Mouse (Mus musculus): ENCODE data around the gene Prkaa2. TPM values are rescaled to one million over a fixed set of nuclear protein-coding genes. Genes with fewer than 3 reads are reported as not detected.

Gene Prkaa2
- total and polyA plus RNA-seq, 3 experiments, result 0.11 TPM; not detected in 2

GRCm38 (mm10) chr4:105100508-105101336, 9.0 kb downstream of the Prkaa2 start:
- Histone ChIP-seq H3K4me3 (ENCODE audit: low read depth, low read length) (no peak overlapping the region), H3K9me3 (replicated peaks) (peaks cover 17% of the 10 kb centered on the region), H3K4me1 (ENCODE audit: insufficient read depth, low read depth, low read length) (no peaks in the 10 kb centered on the region), H3K36me3 (replicated peaks) (no peaks in the 10 kb centered on the region), H3K27me3 (ENCODE audit: insufficient read depth, low read length) (no peaks in the 10 kb centered on the region)
- ATAC-seq (ENCODE audit: extremely low read depth, insufficient number of reproducible peaks, low FRiP score, poor library complexity, severe bottlenecking) (no peak), DNase-seq (ENCODE audit: low spot score) (no peak)
- no peak for TF ChIP-seq GATA1 (IDR thresholded peaks at IDR 0.05; ENCODE audit: borderline replicate concordance, low read length)
- TF ChIP-seq POLR2AphosphoS5 (IDR thresholded peaks at IDR 0.05; ENCODE audit: insufficient replicate concordance, low read depth, low read length), result no peak
- TF ChIP-seq TAL1 (conservative IDR thresholded peaks at IDR 0.05; ENCODE audit: low read depth, low read length), result no peak
- TF ChIP-seq CTCF (IDR thresholded peaks at IDR 0.05; ENCODE audit: low read depth, low read length), result no peak
- no peak for TF ChIP-seq GATA2 (IDR thresholded peaks at IDR 0.05; ENCODE audit: borderline replicate concordance, low read depth, low read length)

DNA sequence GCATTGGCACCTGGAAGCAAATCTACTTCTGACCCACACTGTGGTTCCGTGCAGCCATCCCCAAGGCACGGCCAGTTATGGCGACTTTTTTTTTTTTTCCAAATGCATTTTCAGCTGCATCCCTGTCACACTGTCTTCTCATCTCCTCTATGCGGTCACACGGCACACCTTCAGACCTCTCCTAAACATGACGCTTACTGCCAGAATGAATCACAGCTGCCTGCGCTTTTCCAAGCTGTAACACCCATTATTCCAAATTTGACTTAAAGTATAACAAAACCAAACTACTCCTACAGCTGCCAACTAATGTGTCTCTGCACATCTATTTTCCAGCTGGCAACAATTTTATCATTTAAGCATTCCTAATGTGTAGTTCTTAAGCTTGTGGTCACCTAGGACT, 11.0 kb downstream of the Prkaa2 start:
- no peaks in the 10 kb centered on the region for H3K27me3 ChIP-seq (ENCODE audit: insufficient read depth, low read length)
- ATAC-seq (ENCODE audit: extremely low read depth, insufficient number of reproducible peaks, low FRiP score, poor library complexity, severe bottlenecking) (no peak), DNase-seq (ENCODE audit: low spot score) (no peak)
- no peaks in the 10 kb centered on the region for H3K36me3 ChIP-seq (replicated peaks)
- H3K4me3 ChIP-seq (ENCODE audit: low read depth, low read length), result no peak overlapping the region
- H3K4me1 ChIP-seq (ENCODE audit: insufficient read depth, low read depth, low read length), result no peaks in the 10 kb centered on the region
- no peak for TF ChIP-seq GATA2 (IDR thresholded peaks at IDR 0.05; ENCODE audit: borderline replicate concordance, low read depth, low read length)
- no peak for TF ChIP-seq CTCF (IDR thresholded peaks at IDR 0.05; ENCODE audit: low read depth, low read length)
- TF ChIP-seq GATA1 (IDR thresholded peaks at IDR 0.05; ENCODE audit: borderline replicate concordance, low read length), result no peak
- TF ChIP-seq TAL1 (conservative IDR thresholded peaks at IDR 0.05; ENCODE audit: low read depth, low read length), result no peak
- TF ChIP-seq POLR2AphosphoS5 (IDR thresholded peaks at IDR 0.05; ENCODE audit: insufficient replicate concordance, low read depth, low read length), result no peak
- H3K9me3 ChIP-seq (replicated peaks), result peaks cover 26% of the 10 kb centered on the region

DNA sequence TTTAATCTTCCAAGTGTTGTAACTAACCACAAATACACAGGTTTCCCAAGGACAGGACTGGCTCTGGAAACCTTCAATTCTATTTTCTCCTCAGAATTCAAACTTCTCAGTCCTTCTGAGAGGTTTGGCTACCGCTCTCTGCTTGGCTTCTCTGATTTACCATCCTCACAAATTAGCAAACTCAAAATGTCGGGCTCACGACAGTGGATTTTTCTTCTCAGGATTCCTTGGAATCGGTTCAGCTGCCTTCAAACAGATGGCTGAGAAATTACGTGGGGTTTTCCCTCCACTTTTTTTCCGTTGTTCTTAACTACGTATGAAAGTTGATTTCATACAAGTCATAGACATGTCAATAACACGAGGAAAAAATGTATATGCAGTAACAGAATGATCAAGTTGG, 11.5 kb downstream of the Prkaa2 start:
- ATAC-seq (ENCODE audit: extremely low read depth, insufficient number of reproducible peaks, low FRiP score, poor library complexity, severe bottlenecking) (no peak), DNase-seq (ENCODE audit: low spot score) (no peak)
- Histone ChIP-seq H3K4me3 (ENCODE audit: low read depth, low read length) (no peak overlapping the region), H3K27me3 (ENCODE audit: insufficient read depth, low read length) (no peaks in the 10 kb centered on the region), H3K4me1 (ENCODE audit: insufficient read depth, low read depth, low read length) (no peaks in the 10 kb centered on the region), H3K36me3 (replicated peaks) (no peaks in the 10 kb centered on the region), H3K9me3 (replicated peaks) (peaks cover 27% of the 10 kb centered on the region)
- TF ChIP-seq GATA1 (IDR thresholded peaks at IDR 0.05; ENCODE audit: borderline replicate concordance, low read length) (no peak), GATA2 (IDR thresholded peaks at IDR 0.05; ENCODE audit: borderline replicate concordance, low read depth, low read length) (no peak), TAL1 (conservative IDR thresholded peaks at IDR 0.05; ENCODE audit: low read depth, low read length) (no peak), CTCF (IDR thresholded peaks at IDR 0.05; ENCODE audit: low read depth, low read length) (no peak), POLR2AphosphoS5 (IDR thresholded peaks at IDR 0.05; ENCODE audit: insufficient replicate concordance, low read depth, low read length) (no peak)

DNA sequence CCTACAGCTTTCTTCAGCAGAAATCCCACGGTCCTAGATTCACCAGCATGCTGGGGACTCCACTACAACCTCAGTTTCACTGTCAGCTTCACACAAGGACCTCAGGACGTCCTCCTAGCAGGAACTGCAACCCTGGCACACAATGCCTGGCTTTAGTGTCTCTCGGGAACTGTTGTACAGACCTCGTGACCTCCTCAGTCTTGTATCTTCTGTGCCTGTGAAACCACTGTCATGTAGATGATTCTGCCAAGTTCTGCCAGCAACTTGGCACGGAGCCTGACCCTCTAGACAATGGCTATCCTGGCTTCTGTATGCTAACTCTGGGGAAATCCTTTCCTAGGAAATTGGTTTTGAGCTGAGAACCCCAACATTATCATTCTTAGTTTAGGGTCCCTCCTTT, 14.4 kb downstream of the Prkaa2 start:
- no peak for DNase-seq (ENCODE audit: low spot score)

DNA sequence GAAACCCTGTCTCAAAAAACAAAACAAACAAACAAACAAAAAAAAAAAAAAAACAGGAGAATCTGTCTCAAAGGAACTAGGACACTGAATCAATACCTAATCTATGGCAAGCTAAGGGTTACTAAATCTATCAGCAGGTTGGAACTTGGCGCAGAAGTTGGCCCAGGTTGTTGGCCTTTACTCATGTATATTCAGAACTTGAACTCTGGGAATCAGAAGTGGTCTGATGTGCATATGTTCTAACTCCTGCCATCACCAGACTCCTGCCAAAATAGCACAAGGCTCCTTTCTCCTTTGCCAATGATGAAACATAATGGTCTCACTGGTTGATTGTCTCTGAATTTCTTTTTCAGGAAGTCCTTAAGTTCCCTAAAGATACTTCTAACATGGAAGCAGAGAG, 15.7 kb downstream of the Prkaa2 start:
- no peak overlapping the region for H3K4me3 ChIP-seq (ENCODE audit: low read depth, low read length)
- H3K27me3 ChIP-seq (ENCODE audit: insufficient read depth, low read length), result no peaks in the 10 kb centered on the region
- no peaks in the 10 kb centered on the region for H3K4me1 ChIP-seq (ENCODE audit: insufficient read depth, low read depth, low read length)
- TF ChIP-seq POLR2AphosphoS5 (IDR thresholded peaks at IDR 0.05; ENCODE audit: insufficient replicate concordance, low read depth, low read length), result no peak
- TF ChIP-seq TAL1 (conservative IDR thresholded peaks at IDR 0.05; ENCODE audit: low read depth, low read length), result no peak
- no peak for TF ChIP-seq GATA1 (IDR thresholded peaks at IDR 0.05; ENCODE audit: borderline replicate concordance, low read length)
- no peak for TF ChIP-seq CTCF (IDR thresholded peaks at IDR 0.05; ENCODE audit: low read depth, low read length)
- no peak for TF ChIP-seq GATA2 (IDR thresholded peaks at IDR 0.05; ENCODE audit: borderline replicate concordance, low read depth, low read length)
- DNase-seq (ENCODE audit: low spot score) (no peak), ATAC-seq (ENCODE audit: extremely low read depth, insufficient number of reproducible peaks, low FRiP score, poor library complexity, severe bottlenecking) (no peak)
- H3K36me3 ChIP-seq (replicated peaks), result no peaks in the 10 kb centered on the region
- H3K9me3 ChIP-seq (replicated peaks), result peaks cover 44% of the 10 kb centered on the region

More for the DNA sequence above, 14.4 kb downstream of the Prkaa2 start:
- no peak for TF ChIP-seq GATA1 (IDR thresholded peaks at IDR 0.05; ENCODE audit: borderline replicate concordance, low read length)
- TF ChIP-seq CTCF (IDR thresholded peaks at IDR 0.05; ENCODE audit: low read depth, low read length), result no peak
- TF ChIP-seq GATA2 (IDR thresholded peaks at IDR 0.05; ENCODE audit: borderline replicate concordance, low read depth, low read length), result no peak
- no peak for TF ChIP-seq POLR2AphosphoS5 (IDR thresholded peaks at IDR 0.05; ENCODE audit: insufficient replicate concordance, low read depth, low read length)
- Histone ChIP-seq H3K27me3 (ENCODE audit: insufficient read depth, low read length) (no peaks in the 10 kb centered on the region), H3K36me3 (replicated peaks) (no peaks in the 10 kb centered on the region), H3K4me3 (ENCODE audit: low read depth, low read length) (no peak overlapping the region), H3K9me3 (replicated peaks) (peaks cover 39% of the 10 kb centered on the region), H3K4me1 (ENCODE audit: insufficient read depth, low read depth, low read length) (no peaks in the 10 kb centered on the region)
- ATAC-seq (ENCODE audit: extremely low read depth, insufficient number of reproducible peaks, low FRiP score, poor library complexity, severe bottlenecking), result no peak; the same call in 1 of the 2 replicates

- Histone ChIP-seq H3K9me3 (replicated peaks) (peaks cover 26% of the 10 kb centered on the region), H3K4me3 (ENCODE audit: low read depth, low read length) (no peak overlapping the region), H3K4me1 (ENCODE audit: insufficient read depth, low read depth, low read length) (no peaks in the 10 kb centered on the region), H3K27me3 (ENCODE audit: insufficient read depth, low read length) (no peaks in the 10 kb centered on the region), H3K36me3 (replicated peaks) (no peaks in the 10 kb centered on the region)
- DNase-seq (ENCODE audit: low spot score) (no peak), ATAC-seq (ENCODE audit: extremely low read depth, insufficient number of reproducible peaks, low FRiP score, poor library complexity, severe bottlenecking) (no peak)
- TF ChIP-seq POLR2AphosphoS5 (IDR thresholded peaks at IDR 0.05; ENCODE audit: insufficient replicate concordance, low read depth, low read length), result no peak
- TF ChIP-seq GATA2 (IDR thresholded peaks at IDR 0.05; ENCODE audit: borderline replicate concordance, low read depth, low read length), result no peak
- no peak for TF ChIP-seq CTCF (IDR thresholded peaks at IDR 0.05; ENCODE audit: low read depth, low read length)
- no peak for TF ChIP-seq GATA1 (IDR thresholded peaks at IDR 0.05; ENCODE audit: borderline replicate concordance, low read length)
These were observed 19.3 kb downstream of the Prkaa2 start for GRCm38 (mm10) chr4:105090417-105090816.

Data from G1E (cell line).